Mouse (Mus musculus) liver, postnatal 0 days (tissue): Measurements from ENCODE around the gene Cpne5. TPM values are rescaled to one million over a fixed set of nuclear protein-coding genes. Genes with fewer than 3 reads are reported as not detected.

Source experiments
- ATAC-seq: fragments of 200-750 bp; cut with Nextera tagmentation; 2 replicates; pipeline ENCODE4 v1.8.0; 2017; ENCODE audit warnings: mild to moderate bottlenecking, moderate library complexity
- DNase-seq: peaks from one replicate; pipeline ENCODE4 v3.0.0-alpha.2; 2016
- H3K27ac ChIP-seq: fragments of 300-500 bp; sonication (generic); 2 replicates; pipeline ENCODE4 v1.5.1; 2014; ENCODE audit warnings: antibody characterized with exemption, moderate library complexity, mild to moderate bottlenecking, low read depth
- H3K27me3 ChIP-seq: fragments of 300-500 bp; sonication (generic); 2 replicates; pipeline ENCODE4 v1.6.1; 2014; ENCODE audit warnings: low read length, control low read depth, mixed read lengths; ENCODE audit not compliant: insufficient read depth
- H3K36me3 ChIP-seq: fragments of 300-500 bp; sonication (generic); replicated peaks from 2 replicates; pipeline ENCODE4 v1.6.1; 2014; ENCODE audit warnings: mild to moderate bottlenecking, control low read depth, low read length, moderate library complexity, mixed read lengths; ENCODE audit not compliant: insufficient read depth
- H3K4me1 ChIP-seq: fragments of 300-500 bp; sonication (generic); 2 replicates; pipeline ENCODE4 v1.6.1; 2014; ENCODE audit warnings: antibody characterized with exemption, mild to moderate bottlenecking, control low read depth; ENCODE audit not compliant: insufficient read depth
- H3K4me2 ChIP-seq: fragments of 300-500 bp; sonication (generic); 2 replicates; pipeline ENCODE4 v1.6.1; 2014; ENCODE audit warnings: low read depth, mild to moderate bottlenecking, low read length, moderate library complexity, mixed read lengths
- H3K4me3 ChIP-seq: fragments of 300-500 bp; sonication (generic); 2 replicates; pipeline ENCODE4 v1.5.1; 2014; ENCODE audit warnings: low read depth, low read length
- H3K9ac ChIP-seq: fragments of 300-500 bp; sonication (generic); replicated peaks from 2 replicates; pipeline ENCODE4 v1.6.1; 2014; ENCODE audit warnings: mild to moderate bottlenecking, moderate library complexity
- H3K9me3 ChIP-seq: fragments of 300-500 bp; sonication (generic); 2 replicates; pipeline ENCODE4 v1.6.1; 2016; ENCODE audit warnings: mild to moderate bottlenecking, control low read depth, low read length, mixed read lengths
- CTCF ChIP-seq: sonication (generic); IDR thresholded peaks from 2 replicates; pipeline ENCODE4 v1.5.1; 2016; ENCODE audit warnings: antibody characterized with exemption, low read depth
- EP300 ChIP-seq: IDR thresholded peaks from 2 replicates; pipeline ENCODE4 v1.6.1; 2016; ENCODE audit warnings: antibody characterized with exemption, low read depth, mild to moderate bottlenecking
- WGBS: fragments of 180-500 bp; shearing (Covaris S2); extraction: QIAGEN DNeasy Blood & Tissue Kit; methylation state at CpG from one replicate; pipeline ENCODE4 v1.1.7; 2014; ENCODE audit not compliant: insufficient replicate concordance; 5-methylcytosine and 5-hydroxymethylcytosine counted together
- polyA plus RNA-seq: library from polyadenylated mRNA; unstranded; fragments of >200 nt; fragmentation: Nextera tagmentation; extraction: Ambion mirVana; gene quantifications from 2 replicates; pipeline ENCODE4 v1.2.1, GENCODE M21; 2015

Cpne5 gene
- polyA plus RNA-seq, 1 experiment from 2014 or later: 0.46 TPM

- DNase-seq: peak; percentile 32
- H3K27me3 ChIP-seq: peaks cover 14% of the 10 kb centered on the region; the same call in 1 of the 2 replicates
- no peaks in the 10 kb centered on the region for H3K4me1 ChIP-seq
- 8% methylated on average over 9 of the region's 12 CpGs for WGBS
- no peaks in the 10 kb centered on the region for H3K9me3 ChIP-seq
- no peaks in the 10 kb centered on the region for H3K36me3 ChIP-seq
- H3K4me2 ChIP-seq: no peak overlapping the region
- H3K4me3 ChIP-seq: no peak overlapping the region
- ATAC-seq: no peak
- no peak overlapping the region for H3K27ac ChIP-seq
- TF ChIP-seq EP300: no peak
- no peak for TF ChIP-seq CTCF
- H3K9ac ChIP-seq: no peak overlapping the region
Observed at GRCm38 (mm10) chr17:29188989-29189388, 49.0 kb downstream of the Cpne5 start.

GRCm38 (mm10) chr17:29186989-29187859 lies 50.7 kb downstream of the Cpne5 start:
- Histone ChIP-seq H3K36me3 (no peaks in the 10 kb centered on the region), H3K9ac (no peak overlapping the region), H3K27ac (no peak overlapping the region), H3K4me1 (no peaks in the 10 kb centered on the region), H3K4me2 (no peak overlapping the region), H3K4me3 (no peak overlapping the region), H3K27me3 (peaks cover 14% of the 10 kb centered on the region; the same call in 1 of the 2 replicates), H3K9me3 (no peaks in the 10 kb centered on the region)
- TF ChIP-seq CTCF: no peak
- no peak for TF ChIP-seq EP300
- ATAC-seq (no peak), DNase-seq (no peak)
- WGBS: 60% methylated on average over 10 of the region's 10 CpGs

- 0 out of 2 replicates have a peak, but pooled peaks cover 3% of the 10 kb centered on the region for H3K4me1 ChIP-seq
- peaks cover 11% of the 10 kb centered on the region; the same call in 1 of the 2 replicates for H3K27me3 ChIP-seq
- no peak overlapping the region for H3K4me2 ChIP-seq
- no peak overlapping the region for H3K27ac ChIP-seq
- H3K36me3 ChIP-seq: no peaks in the 10 kb centered on the region
- TF ChIP-seq EP300 (no peak), CTCF (no peak)
- WGBS: 69% methylated on average over 7 of the region's 7 CpGs
- DNase-seq (no peak), ATAC-seq (no peak)
- no peaks in the 10 kb centered on the region for H3K9me3 ChIP-seq
- H3K9ac ChIP-seq: no peak overlapping the region
- H3K4me3 ChIP-seq: no peak overlapping the region
Observed at GRCm38 (mm10) chr17:29185376-29186046, 52.5 kb downstream of the Cpne5 start.

GRCm38 (mm10) chr17:29183162-29183561 lies 54.8 kb downstream of the Cpne5 start:
- H3K27me3 ChIP-seq: no peaks in the 10 kb centered on the region
- H3K27ac ChIP-seq: no peak overlapping the region
- H3K4me3 ChIP-seq: no peak overlapping the region
- DNase-seq: no peak
- no peak overlapping the region for H3K9ac ChIP-seq
- no peaks in the 10 kb centered on the region for H3K9me3 ChIP-seq
- ATAC-seq: no peak
- H3K4me2 ChIP-seq: no peak overlapping the region
- TF ChIP-seq CTCF (no peak), EP300 (no peak)
- H3K36me3 ChIP-seq: no peaks in the 10 kb centered on the region
- WGBS: 74% methylated on average over 11 of the region's 11 CpGs
- 0 out of 2 replicates have a peak, but pooled peaks cover 3% of the 10 kb centered on the region for H3K4me1 ChIP-seq

GRCm38 (mm10) chr17:29181751-29182150 lies 56.2 kb downstream of the Cpne5 start:
- TF ChIP-seq CTCF: no peak
- no peak for TF ChIP-seq EP300
- Histone ChIP-seq H3K27me3 (no peaks in the 10 kb centered on the region), H3K27ac (no peak overlapping the region), H3K9me3 (no peaks in the 10 kb centered on the region), H3K4me2 (no peak overlapping the region), H3K4me1 (0 out of 2 replicates have a peak, but pooled peaks cover 3% of the 10 kb centered on the region), H3K4me3 (no peak overlapping the region), H3K36me3 (no peaks in the 10 kb centered on the region), H3K9ac (no peak overlapping the region)
- ATAC-seq (no peak), DNase-seq (no peak)
- 65% methylated on average over 5 of the region's 5 CpGs for WGBS

GRCm38 (mm10) chr17:29180406-29181127 lies 57.4 kb downstream of the Cpne5 start:
- Histone ChIP-seq H3K36me3 (no peaks in the 10 kb centered on the region), H3K4me1 (0 out of 2 replicates have a peak, but pooled peaks cover 3% of the 10 kb centered on the region), H3K4me2 (no peak overlapping the region), H3K9me3 (no peaks in the 10 kb centered on the region), H3K27ac (no peak overlapping the region), H3K4me3 (no peak overlapping the region), H3K9ac (no peak overlapping the region), H3K27me3 (no peaks in the 10 kb centered on the region)
- 57% methylated on average over 4 of the region's 4 CpGs for WGBS
- ATAC-seq: no peak
- TF ChIP-seq EP300 (no peak), CTCF (no peak)
- no peak for DNase-seq
